Mouse (Mus musculus) forebrain, embryonic 10.5 days (tissue): ENCODE results near the gene Zfyve28. TPM values are rescaled to one million over a fixed set of nuclear protein-coding genes. Genes with fewer than 3 reads are reported as not detected.

ENCODE experiments used
- polyA plus RNA-seq: library from polyadenylated mRNA; unstranded; fragments of >200 nt; fragmentation: Nextera tagmentation; extraction: Ambion mirVana; gene quantifications from 2 replicates; pipeline ENCODE4 v1.2.1, GENCODE M21; 2016

Gene Zfyve28
- polyA plus RNA-seq, 1 experiment from 2014 or later, result 1.1 TPM

Other genes with a start within 250 kb of the Zfyve28 start
- gene Poln, start 119.0 kb downstream of the Zfyve28 start, polyA plus RNA-seq, result 0.77 and 0.89 TPM in 2 replicates
- 53.8 and 59.4 TPM in 2 replicates for gene Haus3, start 118.9 kb downstream of the Zfyve28 start, polyA plus RNA-seq
- 11.1 and 14.6 TPM in 2 replicates for gene Mxd4, start 100.7 kb downstream of the Zfyve28 start, polyA plus RNA-seq
- gene Cfap99, start 151 bp upstream of the Zfyve28 start, polyA plus RNA-seq, result not detected in 2 replicates
- gene Rnf4, start 47.8 kb upstream of the Zfyve28 start, polyA plus RNA-seq, result 206 and 209 TPM in 2 replicates
- 12.2 and 13.8 TPM in 2 replicates for gene Fam193a, start 81.5 kb upstream of the Zfyve28 start, polyA plus RNA-seq
- gene Tnip2, start 225.5 kb upstream of the Zfyve28 start, polyA plus RNA-seq, result 6.1 and 6.7 TPM in 2 replicates
- gene Sh3bp2, start 237.4 kb upstream of the Zfyve28 start, polyA plus RNA-seq, result 7.7 and 11.7 TPM in 2 replicates